Mouse (Mus musculus): Measurements from ENCODE around the gene Art5.
A peak's percentile ranks its signal among the peaks of the same experiment; 100 is the strongest.
"Not testable (repeated sequence)": the region's sequence is repeated elsewhere in the genome, so short reads cannot be mapped to it uniquely, and the experiment has no call there.

Gene Art5

DNA sequence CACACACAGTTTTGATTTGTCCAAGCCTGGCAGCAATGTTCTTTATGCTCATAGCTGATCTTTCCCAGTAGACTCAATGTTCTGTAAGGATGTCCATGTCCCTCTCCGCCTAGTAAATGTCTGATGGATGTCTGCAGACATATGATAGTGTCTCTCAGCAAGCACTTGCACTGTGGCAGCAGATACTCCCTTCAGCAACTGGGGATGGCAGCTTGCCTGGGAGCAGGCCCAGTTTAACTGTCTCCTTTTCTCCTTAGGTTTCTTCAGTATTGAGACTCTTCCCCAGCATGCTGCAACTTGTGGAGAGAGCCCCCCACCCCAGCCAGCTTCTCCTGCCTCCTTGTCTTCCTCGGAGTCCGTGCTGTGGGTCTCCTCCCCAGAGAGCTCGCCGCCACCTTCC, 27.5 kb downstream of the Art5 start:
- no peak for DNase-seq (ENCODE audit: low spot score in 2 of 2)

- no peak for DNase-seq (ENCODE audit: low spot score in 2 of 2)
These were observed 29.0 kb downstream of the Art5 start for GRCm38 (mm10) chr7:102080311-102080710.

DNA sequence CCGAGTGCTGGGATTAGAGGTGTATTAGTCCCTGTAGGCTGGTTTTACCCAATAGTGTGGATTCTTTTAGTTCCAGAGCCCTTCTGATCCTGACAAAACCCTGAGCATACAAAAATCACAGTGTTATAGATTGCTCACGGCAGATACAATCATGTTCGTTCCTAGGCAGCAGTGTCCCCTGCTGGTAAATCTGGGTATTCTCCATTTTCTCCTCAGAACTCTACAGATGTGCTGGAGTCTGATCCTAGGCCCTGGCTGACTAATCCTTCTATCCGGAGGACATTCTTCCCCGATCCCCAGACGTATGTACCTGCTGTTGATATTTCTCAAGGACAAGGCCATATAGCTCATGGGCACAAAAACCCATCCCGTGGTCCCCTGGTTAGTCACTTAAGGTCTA, 30.8 kb downstream of the Art5 start:
- peak; percentile 15 to 47 for DNase-seq (ENCODE audit: low spot score in 2 of 2)

- DNase-seq (ENCODE audit: low spot score in 2 of 2): no peak
These were observed 32.5 kb downstream of the Art5 start for GRCm38 (mm10) chr7:102076714-102077296.

DNA sequence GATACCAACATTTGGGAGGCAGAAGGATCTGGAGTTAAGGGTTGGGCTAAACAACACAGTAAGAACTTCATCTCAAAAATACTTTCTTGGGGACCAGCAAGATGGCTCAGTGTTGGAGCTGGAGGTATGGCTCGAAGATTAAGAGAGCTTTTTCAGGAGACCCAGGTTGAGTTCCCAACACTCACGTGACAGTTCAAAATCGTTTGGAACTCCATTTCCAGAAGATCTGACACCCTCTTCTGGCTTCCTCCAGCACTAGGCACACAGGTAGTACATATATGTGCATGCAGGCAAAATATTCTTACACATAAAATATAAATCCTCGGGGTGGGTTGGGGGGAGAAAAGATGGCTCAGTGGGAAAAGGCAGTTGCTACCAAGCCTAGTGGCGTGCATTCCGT, 42.9 kb downstream of the Art5 start:
- DNase-seq (ENCODE audit: low spot score in 2 of 2): no peak

DNA sequence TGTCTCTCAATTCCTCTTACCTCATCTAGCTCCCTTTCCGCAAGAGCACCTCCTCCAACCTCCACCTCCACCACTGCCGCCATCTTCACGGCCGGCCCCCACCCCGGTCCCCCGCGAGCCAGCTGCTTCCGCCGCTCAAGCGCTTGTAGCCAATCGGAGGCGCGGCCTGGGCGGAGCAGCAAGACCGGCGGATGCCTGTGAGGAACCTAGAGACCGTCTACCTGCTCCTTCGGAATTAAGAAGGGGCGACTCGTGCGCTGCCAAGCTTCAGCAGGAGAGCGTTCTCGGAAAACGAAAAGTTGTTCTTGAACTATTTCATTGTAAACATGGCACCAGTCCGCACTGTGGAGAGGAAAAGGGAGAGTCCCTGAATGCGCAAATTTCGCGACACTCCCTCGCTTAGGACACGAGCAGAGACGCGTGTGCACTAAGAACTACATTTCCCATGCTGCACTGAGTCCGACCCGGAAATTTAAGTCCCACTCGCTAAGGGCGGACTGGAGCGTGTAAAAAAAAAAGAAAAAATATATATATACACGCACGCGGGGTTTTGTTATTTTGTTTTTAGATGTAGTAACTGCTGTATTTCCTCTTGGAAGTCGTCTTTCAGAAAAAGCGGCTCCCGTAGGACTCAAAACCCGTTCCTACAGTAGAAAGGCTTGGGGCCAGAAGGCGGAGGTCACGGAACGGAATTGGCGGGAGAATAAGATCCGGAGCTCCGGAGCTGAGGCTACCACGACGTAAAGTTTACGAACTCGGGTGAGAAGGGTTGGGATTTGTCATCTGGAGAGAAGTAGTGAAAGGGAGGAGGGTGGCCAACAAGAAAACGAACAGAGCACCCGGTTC, 44.0 kb downstream of the Art5 start, which contains the start of the genes Rnf121, Xndc1 and Xntrpc:
Rnf121 (minus strand) TSS at position 424 of the 846 bp plus-strand sequence.
Xndc1 (plus strand) TSS at position 466 of the 846 bp plus-strand sequence.
Xntrpc (plus strand) TSS at position 668 of the 846 bp plus-strand sequence.
- DNase-seq (ENCODE audit: low spot score in 2 of 2): peak; percentile 95 to 96

DNA sequence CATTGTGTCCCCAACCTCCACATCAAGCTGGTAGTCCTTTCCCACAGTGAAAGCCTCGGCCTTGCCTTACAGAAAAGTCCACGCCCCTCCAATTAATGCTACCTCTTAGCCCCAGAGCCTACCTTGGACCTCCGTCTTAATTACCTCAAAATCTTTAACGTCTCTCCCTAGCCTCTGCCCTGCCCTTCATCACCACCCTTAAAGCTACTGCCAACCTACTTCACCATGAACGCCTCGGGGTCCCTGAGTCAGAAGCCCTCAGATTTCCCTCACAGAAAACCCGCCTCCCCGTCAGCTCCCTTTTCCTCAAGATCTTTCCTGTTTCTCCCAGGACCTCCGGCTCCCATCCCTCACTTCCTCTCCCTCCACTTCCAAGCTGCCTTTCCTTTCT, 44.6 kb downstream of the Art5 start:
- no peak for DNase-seq (ENCODE audit: low spot score in 2 of 2)

GRCm38 (mm10) chr7:102063891-102064290, 45.4 kb downstream of the Art5 start:
- DNase-seq (ENCODE audit: low spot score in 2 of 2): no peak

DNA sequence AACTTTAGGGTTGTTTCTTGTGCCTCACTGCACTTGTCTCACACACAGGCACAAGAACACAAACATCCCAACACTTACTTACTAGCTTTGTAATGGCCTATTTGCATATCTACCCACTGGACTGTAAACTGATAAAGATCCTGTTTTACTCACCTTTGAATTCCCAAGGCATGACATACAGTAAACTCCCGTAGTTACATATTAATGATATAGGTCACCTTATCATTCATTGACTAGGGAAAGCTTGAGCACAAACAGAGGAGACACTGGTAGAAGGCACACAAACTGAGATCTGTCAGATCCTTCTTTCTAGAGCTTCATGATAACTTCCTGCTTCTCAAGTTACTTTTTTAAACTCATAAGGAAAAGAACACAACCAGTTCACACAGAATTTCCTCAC, 47.1 kb downstream of the Art5 start:
- DNase-seq (ENCODE audit: low spot score in 2 of 2): no peak

DNA sequence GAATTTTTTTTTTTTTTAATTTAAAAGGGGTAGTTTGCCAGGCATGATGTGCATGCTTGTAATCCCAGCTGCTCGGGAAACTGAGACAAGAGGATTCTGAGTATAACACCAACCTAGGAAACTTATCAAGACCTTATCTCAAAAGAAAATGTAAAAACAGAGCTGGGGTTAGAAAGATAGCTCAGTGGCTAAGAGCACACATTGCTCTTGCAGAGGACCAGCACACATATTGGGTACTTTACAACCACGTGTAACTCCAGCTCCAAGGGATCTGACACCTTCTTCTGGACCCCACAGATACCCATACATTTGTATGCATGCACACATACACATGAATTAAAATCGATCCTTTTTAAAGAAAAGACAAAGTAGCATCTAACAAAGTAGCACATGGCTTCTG, 47.9 kb downstream of the Art5 start:
- no peak for DNase-seq (ENCODE audit: low spot score in 2 of 2)

- not testable (repeated sequence) for DNase-seq (ENCODE audit: low spot score in 2 of 2)
These were observed 60.8 kb downstream of the Art5 start for GRCm38 (mm10) chr7:102048524-102048923.

Data from frontal cortex, postnatal 36 days (tissue).